Mouse (Mus musculus) spleen, postnatal 14 days (tissue): ENCODE measurements around the gene Tlr7.
A peak's percentile ranks its signal among the peaks of the same experiment; 100 is the strongest.
"Not testable (repeated sequence)": the region's sequence is repeated elsewhere in the genome, so short reads cannot be mapped to it uniquely, and the experiment has no call there.

Experiments used
- DNase-seq, 2 experiments: peaks; one replicate each; pipeline ENCODE4 v3.0.0; 2021 to 2022; ENCODE audit warnings: low spot score in 2 of 2

The Tlr7 gene

DNA sequence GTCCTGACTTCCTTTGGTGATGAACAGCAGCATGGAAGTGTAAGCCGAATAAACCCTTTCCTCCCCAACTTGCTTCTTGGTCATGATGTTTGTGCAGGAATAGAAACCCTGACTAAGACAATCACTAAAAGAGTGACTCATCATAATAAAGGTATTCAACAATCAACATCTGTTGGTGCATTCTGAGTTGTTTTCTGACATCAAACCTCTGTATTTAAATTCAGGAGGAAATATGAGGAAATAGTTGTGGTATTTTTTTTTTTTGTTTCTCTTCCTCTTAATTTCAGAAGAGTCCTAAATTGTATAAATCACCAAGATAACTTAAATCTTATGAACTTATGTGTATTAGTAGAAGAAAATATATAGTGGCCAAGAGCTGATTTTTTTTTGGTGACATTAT is 28.3 kb downstream of the Tlr7 start:
- DNase-seq = not testable (repeated sequence)

GRCm38 (mm10) chrX:167276953-167277352 is 53.4 kb downstream of the Tlr7 start:
- peak; percentile 7 to 45 for DNase-seq

DNA sequence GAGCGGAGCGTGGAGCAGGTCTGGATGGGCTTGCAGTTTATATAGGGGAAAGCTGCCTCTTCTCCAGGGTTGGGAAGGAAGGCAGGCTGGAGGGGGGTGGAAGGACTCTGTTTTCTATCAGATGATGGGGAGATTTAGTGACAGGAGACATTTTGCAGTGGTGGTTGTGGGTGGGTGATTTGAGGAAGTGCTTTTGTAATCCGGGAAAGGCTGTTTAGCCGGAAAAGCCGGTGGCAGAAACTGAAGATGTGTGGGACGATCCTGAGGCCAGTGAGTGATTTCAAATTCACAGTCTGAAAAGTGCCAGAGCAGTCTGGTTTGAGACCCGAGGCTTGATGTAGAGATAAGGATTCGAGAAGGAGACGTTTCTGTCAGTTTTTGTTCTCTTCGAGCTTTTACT is 53.8 kb downstream of the Tlr7 start:
- no peak for DNase-seq

- no peak for DNase-seq
Measured at GRCm38 (mm10) chrX:167264086-167264485, 66.3 kb downstream of the Tlr7 start, which contains the start of gene Tlr8. TSS of gene Tlr8 (minus strand) at chrX:167264329.

DNA sequence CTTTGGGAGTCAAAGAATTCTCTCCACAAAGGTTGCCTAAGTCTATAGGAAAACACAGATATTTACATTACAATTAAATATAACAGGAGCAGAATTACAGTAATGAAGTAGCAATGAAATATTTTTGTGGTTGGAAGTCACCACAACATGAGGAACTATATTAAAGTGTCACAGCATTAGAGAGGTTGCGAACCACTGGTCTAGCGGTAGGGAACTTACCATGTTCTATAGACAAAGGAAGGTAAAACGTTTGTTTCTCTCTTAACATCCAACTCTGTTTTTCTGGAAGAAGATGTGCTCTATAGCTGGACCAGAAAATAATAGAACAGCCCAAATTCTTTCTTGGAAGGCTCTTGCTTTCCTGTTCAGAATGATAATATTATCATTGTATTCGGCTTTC is 66.8 kb downstream of the Tlr7 start:
- DNase-seq = no peak
